Mouse (Mus musculus): ENCODE results near the gene Apobec1. TPM values are rescaled to one million over a fixed set of nuclear protein-coding genes. Genes with fewer than 3 reads are reported as not detected.

Gene Apobec1
- total and polyA plus RNA-seq, 3 experiments, result 39.6 to 42.6 (median 41.9) TPM

- TF ChIP-seq CTCF (conservative IDR thresholded peaks at IDR 0.05 in 1 of 2, IDR thresholded peaks at IDR 0.05 in 1 of 2; ENCODE audit: low read depth in 2 of 2, low read length in 2 of 2) (no peak), ZNF384 (IDR thresholded peaks at IDR 0.05; ENCODE audit: low read depth, low read length) (no peak), ETS1 (conservative IDR thresholded peaks at IDR 0.05; ENCODE audit: low read depth, low read length) (no peak), HCFC1 (IDR thresholded peaks at IDR 0.05; ENCODE audit: low read depth, low read length) (no peak)
- Histone ChIP-seq H3K27me3 (replicated peaks) (no peaks in the 10 kb centered on the region), H3K9me3 (replicated peaks; ENCODE audit: low read length) (peaks cover 2% of the 10 kb centered on the region), H3K4me2 (ENCODE audit: insufficient read depth, low read depth, poor library complexity, severe bottlenecking) (no peak overlapping the region), H3K27ac (ENCODE audit: insufficient read depth, low read depth) (no peak overlapping the region), H3K4me3 (replicated peaks in 1 of 3; ENCODE audit: low read depth in 2 of 3, low read length in 2 of 3, poor library complexity in 1 of 3) (no peak overlapping the region), H3K9ac (ENCODE audit: insufficient read depth, low read depth) (no peak overlapping the region), H3K79me2 (replicated peaks; ENCODE audit: control insufficient read depth, extremely low read depth, insufficient read depth, poor library complexity, severe bottlenecking) (no peaks in the 10 kb centered on the region; the same call in 1 of the 2 replicates), H3K36me3 (replicated peaks in 1 of 2; ENCODE audit: control insufficient read depth in 1 of 2, insufficient read depth in 1 of 2, low read length in 1 of 2) (no peaks in the 10 kb centered on the region), H3K4me1 (ENCODE audit: control insufficient read depth in 1 of 2, insufficient read depth in 2 of 2) (no peaks in the 10 kb centered on the region)
- dilution Hi-C loops (cut with MboI; ENCODE audit: extremely low pct_ligation_motif_present, extremely low pct_unique_long_range_greater_than_20kb, low sequenced_read_pairs) (no loop called here), in situ Hi-C loops (cut with MboI; ENCODE audit: low pct_ligation_motif_present, low pct_unique_long_range_greater_than_20kb, low sequenced_read_pairs) (no loop called here)
- DNase-seq (ENCODE audit: extremely low read depth), result no peak
Observed at GRCm38 (mm10) chr6:122612426-122612825, 10.2 kb upstream of the Apobec1 start.

- H3K27ac ChIP-seq (ENCODE audit: insufficient read depth, low read depth), result no peak within 1 kb of the TSS
Observed at GRCm38 (mm10) chr6:122609771-122610170, 7.5 kb upstream of the Apobec1 start, which contains the start of gene Gdf3. Gdf3 (minus strand) TSS chr6:122610087.

DNA sequence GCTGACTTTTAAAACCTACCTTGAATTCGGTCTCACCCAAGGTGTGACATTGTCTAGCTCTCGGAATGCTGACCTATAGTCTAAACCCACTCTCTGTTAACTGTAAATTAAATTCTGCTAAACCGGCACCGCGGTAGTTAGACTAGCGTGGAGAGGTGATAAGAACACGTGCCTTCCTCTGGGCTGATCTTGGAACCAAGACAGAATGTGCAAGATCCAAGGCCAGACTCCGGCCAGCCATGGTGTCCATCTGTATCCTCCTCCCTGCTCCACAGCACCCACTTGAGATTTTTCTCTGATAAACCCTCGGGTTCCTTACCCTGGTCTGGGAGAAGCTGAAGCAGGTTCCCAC is 7.1 kb upstream of the Apobec1 start:
- dilution Hi-C loops (cut with MboI; ENCODE audit: extremely low pct_ligation_motif_present, extremely low pct_unique_long_range_greater_than_20kb, low sequenced_read_pairs), result no loop called here
- peaks cover 2% of the 10 kb centered on the region for H3K9me3 ChIP-seq (replicated peaks; ENCODE audit: low read length)
- H3K4me2 ChIP-seq (ENCODE audit: insufficient read depth, low read depth, poor library complexity, severe bottlenecking), result no peak overlapping the region
- peaks cover 0 to 4% of the 10 kb centered on the region in 2 experiments; a peak in 2 of 4 replicates for H3K4me1 ChIP-seq (ENCODE audit: control insufficient read depth in 1 of 2, insufficient read depth in 2 of 2)
- H3K4me3 ChIP-seq (replicated peaks in 1 of 3; ENCODE audit: low read depth in 2 of 3, low read length in 2 of 3, poor library complexity in 1 of 3), result no peak overlapping the region
- DNase-seq (ENCODE audit: extremely low read depth), result no peak
- in situ Hi-C loops (cut with MboI; ENCODE audit: low pct_ligation_motif_present, low pct_unique_long_range_greater_than_20kb, low sequenced_read_pairs), result no loop called here
- H3K27ac ChIP-seq (ENCODE audit: insufficient read depth, low read depth), result no peak overlapping the region
- H3K36me3 ChIP-seq (replicated peaks in 1 of 2; ENCODE audit: control insufficient read depth in 1 of 2, insufficient read depth in 1 of 2, low read length in 1 of 2), result no peaks in the 10 kb centered on the region
- TF ChIP-seq SIN3A (IDR thresholded peaks at IDR 0.05; ENCODE audit: low read length), result no peak
- TF ChIP-seq POLR2A (IDR thresholded peaks at IDR 0.05; ENCODE audit: low read depth, low read length), result no peak
- TF ChIP-seq USF1 (IDR thresholded peaks at IDR 0.05; ENCODE audit: low read depth, low read length), result no peak
- TF ChIP-seq MAZ (IDR thresholded peaks at IDR 0.05; ENCODE audit: low read depth, low read length), result no peak
- no peak for TF ChIP-seq TCF12 (IDR thresholded peaks at IDR 0.05; ENCODE audit: low read depth, low read length)
- no peak for TF ChIP-seq MEF2A (IDR thresholded peaks at IDR 0.05; ENCODE audit: borderline replicate concordance, low read depth, low read length)
- no peak for TF ChIP-seq ELF1 (IDR thresholded peaks at IDR 0.05; ENCODE audit: low read depth, low read length)
- no peak for TF ChIP-seq CHD2 (IDR thresholded peaks at IDR 0.05; ENCODE audit: low read length)
- no peak for TF ChIP-seq ETS1 (conservative IDR thresholded peaks at IDR 0.05; ENCODE audit: low read depth, low read length)
- no peak for TF ChIP-seq TBP (conservative IDR thresholded peaks at IDR 0.05; ENCODE audit: low read depth, low read length)
- no peak for TF ChIP-seq NELFE (IDR thresholded peaks at IDR 0.05; ENCODE audit: low read depth, low read length)
- TF ChIP-seq ZC3H11A (IDR thresholded peaks at IDR 0.05; ENCODE audit: low read depth, low read length), result no peak
- TF ChIP-seq GABPA (IDR thresholded peaks at IDR 0.05; ENCODE audit: insufficient replicate concordance, low read depth, low read length), result no peak
- TF ChIP-seq POLR2AphosphoS2 (IDR thresholded peaks at IDR 0.05; ENCODE audit: low read depth, low read length), result no peak
- TF ChIP-seq USF2 (conservative IDR thresholded peaks at IDR 0.05; ENCODE audit: low read depth, low read length), result no peak
- TF ChIP-seq CTCF (conservative IDR thresholded peaks at IDR 0.05 in 1 of 2, IDR thresholded peaks at IDR 0.05 in 1 of 2; ENCODE audit: low read depth in 2 of 2, low read length in 2 of 2), result no peak
- TF ChIP-seq KAT2A (IDR thresholded peaks at IDR 0.05; ENCODE audit: insufficient replicate concordance, low read length), result no peak
- TF ChIP-seq EP300 (IDR thresholded peaks at IDR 0.05; ENCODE audit: low read length), result no peak
- TF ChIP-seq HCFC1 (IDR thresholded peaks at IDR 0.05; ENCODE audit: low read depth, low read length), result no peak
- no peak for TF ChIP-seq ZKSCAN1 (IDR thresholded peaks at IDR 0.05; ENCODE audit: borderline replicate concordance, low read depth, low read length)
- no peaks in the 10 kb centered on the region for H3K27me3 ChIP-seq (replicated peaks)
- no peaks in the 10 kb centered on the region; the same call in 1 of the 2 replicates for H3K79me2 ChIP-seq (replicated peaks; ENCODE audit: control insufficient read depth, extremely low read depth, insufficient read depth, poor library complexity, severe bottlenecking)
- no peak overlapping the region for H3K9ac ChIP-seq (ENCODE audit: insufficient read depth, low read depth)

More at GRCm38 (mm10) chr6:122609771-122610170, 7.5 kb upstream of the Apobec1 start, which contains the start of gene Gdf3:
- TF ChIP-seq SIN3A (IDR thresholded peaks at IDR 0.05; ENCODE audit: low read length) (no peak), CHD2 (IDR thresholded peaks at IDR 0.05; ENCODE audit: low read length) (no peak), BHLHE40 (IDR thresholded peaks at IDR 0.05; ENCODE audit: low read depth, low read length) (no peak), RCOR1 (conservative IDR thresholded peaks at IDR 0.05; ENCODE audit: low read depth, low read length) (no peak), POLR2A (IDR thresholded peaks at IDR 0.05; ENCODE audit: low read depth, low read length) (no peak), ETS1 (conservative IDR thresholded peaks at IDR 0.05; ENCODE audit: low read depth, low read length) (no peak), ZKSCAN1 (IDR thresholded peaks at IDR 0.05; ENCODE audit: borderline replicate concordance, low read depth, low read length) (no peak), GABPA (IDR thresholded peaks at IDR 0.05; ENCODE audit: insufficient replicate concordance, low read depth, low read length) (no peak), NRF1 (IDR thresholded peaks at IDR 0.05; ENCODE audit: low read depth, low read length) (no peak), HCFC1 (IDR thresholded peaks at IDR 0.05; ENCODE audit: low read depth, low read length) (no peak)
- H3K36me3 ChIP-seq (replicated peaks in 1 of 2; ENCODE audit: control insufficient read depth in 1 of 2, insufficient read depth in 1 of 2, low read length in 1 of 2), result no peaks in the 10 kb centered on the region
- no peaks in the 10 kb centered on the region for H3K27me3 ChIP-seq (replicated peaks)
- no peak for DNase-seq (ENCODE audit: extremely low read depth)
- H3K79me2 ChIP-seq (replicated peaks; ENCODE audit: control insufficient read depth, extremely low read depth, insufficient read depth, poor library complexity, severe bottlenecking), result no peaks in the 10 kb centered on the region; the same call in 1 of the 2 replicates
- no peak within 1 kb of the TSS for H3K4me3 ChIP-seq (replicated peaks in 1 of 3; ENCODE audit: low read depth in 2 of 3, low read length in 2 of 3, poor library complexity in 1 of 3)
- H3K9me3 ChIP-seq (replicated peaks; ENCODE audit: low read length), result peaks cover 2% of the 10 kb centered on the region
- in situ Hi-C loops (cut with MboI; ENCODE audit: low pct_ligation_motif_present, low pct_unique_long_range_greater_than_20kb, low sequenced_read_pairs) (no loop called here), dilution Hi-C loops (cut with MboI; ENCODE audit: extremely low pct_ligation_motif_present, extremely low pct_unique_long_range_greater_than_20kb, low sequenced_read_pairs) (no loop called here)
- H3K9ac ChIP-seq (ENCODE audit: insufficient read depth, low read depth), result no peak within 1 kb of the TSS
- no peak within 1 kb of the TSS for H3K4me2 ChIP-seq (ENCODE audit: insufficient read depth, low read depth, poor library complexity, severe bottlenecking)
- H3K4me1 ChIP-seq (ENCODE audit: control insufficient read depth in 1 of 2, insufficient read depth in 2 of 2), result peaks cover 0 to under 1% of the 10 kb centered on the region in 2 experiments; a peak in 2 of 4 replicates

Measured in CH12.LX (cell line).